Mouse (Mus musculus) MEL (cell line): ENCODE data around the gene Sntg2.

Source experiments
- CHD1 ChIP-seq: IDR thresholded peaks from 2 replicates; pipeline ENCODE4 v1.6.1; 2012; ENCODE audit warnings: low read depth, mild to moderate bottlenecking, inconsistent platforms, low read length, improper control_type of control experiment
- CHD2 ChIP-seq: IDR thresholded peaks from 2 replicates; pipeline ENCODE4 v1.6.1; 2011; ENCODE audit warnings: low read length, improper control_type of control experiment
- CTCF ChIP-seq, 3 experiments: IDR thresholded peaks in 2 of 3; conservative IDR thresholded peaks in 1 of 3; 2 replicates each; pipeline ENCODE4 v1.5.1; 2011 to 2012; ENCODE audit warnings: low read length in 3 of 3, low read depth in 2 of 3, mild to moderate bottlenecking in 2 of 3, improper control_type of control experiment in 1 of 3, inconsistent platforms in 1 of 3, mixed read lengths in 1 of 3, moderate library complexity in 1 of 3; ENCODE audit not compliant: control insufficient read depth in 1 of 3, insufficient read depth in 1 of 3, poor library complexity in 1 of 3, severe bottlenecking in 1 of 3
- HCFC1 ChIP-seq: IDR thresholded peaks from 2 replicates; pipeline ENCODE4 v1.6.1; 2012; ENCODE audit warnings: low read depth, mild to moderate bottlenecking, inconsistent platforms, low read length, improper control_type of control experiment, moderate library complexity
- JUND ChIP-seq: IDR thresholded peaks from 2 replicates; pipeline ENCODE4 v1.6.1; 2011; ENCODE audit warnings: low read depth, mild to moderate bottlenecking, improper control_type of control experiment, low read length
- RAD21 ChIP-seq: IDR thresholded peaks from 2 replicates; pipeline ENCODE4 v1.6.1; 2011; ENCODE audit warnings: mild to moderate bottlenecking, low read depth, low read length, improper control_type of control experiment

GRCm38 (mm10) chr12:30344806-30345205 lies 28.4 kb downstream of the Sntg2 start:
- TF ChIP-seq CTCF (IDR thresholded peaks at IDR 0.05 in 2 of 3, conservative IDR thresholded peaks at IDR 0.05 in 1 of 3; ENCODE audit: control insufficient read depth in 1 of 3, insufficient read depth in 1 of 3, low read depth in 2 of 3, low read length in 3 of 3, poor library complexity in 1 of 3, severe bottlenecking in 1 of 3) (no peak), CHD2 (no peak), HCFC1 (no peak), JUND (no peak), RAD21 (no peak), CHD1 (no peak)
